Mouse (Mus musculus) neural tube, embryonic 12.5 days (tissue): ENCODE measurements around the gene 4930539E08Rik. TPM values are rescaled to one million over a fixed set of nuclear protein-coding genes. Genes with fewer than 3 reads are reported as not detected.

ENCODE experiments used
- ATAC-seq: fragments of 200-750 bp; cut with Nextera tagmentation; 2 replicates; pipeline ENCODE4 v1.8.0; 2017; ENCODE audit warnings: low read depth, mild to moderate bottlenecking, moderate TSS enrichment, moderate library complexity; ENCODE audit not compliant: low FRiP score
- H3K27ac ChIP-seq: fragments of 300-500 bp; sonication (generic); 2 replicates; pipeline ENCODE4 v1.5.1; 2016
- H3K27me3 ChIP-seq: fragments of 300-500 bp; sonication (generic); replicated peaks from 2 replicates; pipeline ENCODE4 v1.6.1; 2016; ENCODE audit warnings: mild to moderate bottlenecking
- H3K36me3 ChIP-seq: fragments of 300-500 bp; sonication (generic); 2 replicates; pipeline ENCODE4 v1.6.1; 2016; ENCODE audit warnings: mild to moderate bottlenecking
- H3K4me1 ChIP-seq: fragments of 300-500 bp; sonication (generic); 2 replicates; pipeline ENCODE4 v1.6.1; 2016
- H3K4me2 ChIP-seq: fragments of 300-500 bp; sonication (generic); replicated peaks from 2 replicates; pipeline ENCODE4 v1.6.1; 2016; ENCODE audit warnings: mild to moderate bottlenecking
- H3K4me3 ChIP-seq: fragments of 300-500 bp; sonication (generic); 2 replicates; pipeline ENCODE4 v1.5.1; 2016
- H3K9ac ChIP-seq: fragments of 300-500 bp; sonication (generic); 2 replicates; pipeline ENCODE4 v1.6.1; 2016; ENCODE audit warnings: mild to moderate bottlenecking
- H3K9me3 ChIP-seq: fragments of 300-500 bp; sonication (generic); 2 replicates; pipeline ENCODE4 v1.6.1; 2016; ENCODE audit warnings: mild to moderate bottlenecking
- WGBS: fragments of 180-500 bp; shearing (Covaris S2); methylation state at CpG from one replicate; pipeline ENCODE4 v1.1.7; 2016; 5-methylcytosine and 5-hydroxymethylcytosine counted together
- polyA plus RNA-seq: library from polyadenylated mRNA; unstranded; fragments of >200 nt; fragmentation: Nextera tagmentation; extraction: Ambion mirVana; gene quantifications from 2 replicates; pipeline ENCODE4 v1.2.1, GENCODE M21; 2016

Gene 4930539E08Rik
- polyA plus RNA-seq, 1 experiment from 2014 or later, result 0.38 TPM

DNA sequence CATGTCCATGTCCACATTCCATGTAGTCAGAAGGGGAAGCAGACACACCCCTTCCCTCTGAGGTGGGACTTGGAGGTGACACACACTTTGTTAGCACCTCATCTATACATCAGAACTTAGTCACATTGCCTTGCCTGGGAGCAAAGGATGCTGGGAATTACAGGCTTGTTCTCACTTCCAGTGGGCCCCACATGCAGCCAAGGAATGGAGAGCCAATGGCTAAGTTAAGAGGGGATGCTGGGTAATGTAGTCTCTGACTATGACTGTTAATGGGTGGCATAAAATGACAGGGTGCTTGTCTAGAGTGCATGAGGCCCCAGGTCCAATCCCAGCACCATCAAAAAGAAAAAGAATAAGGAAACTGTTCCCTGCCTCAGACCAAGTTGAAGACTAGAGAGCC lies 48.2 kb downstream of the 4930539E08Rik start:
- no peaks in the 10 kb centered on the region for H3K4me1 ChIP-seq
- H3K36me3 ChIP-seq, result no peaks in the 10 kb centered on the region
- no peak overlapping the region for H3K9ac ChIP-seq
- H3K9me3 ChIP-seq, result no peaks in the 10 kb centered on the region
- H3K27ac ChIP-seq, result no peak overlapping the region
- H3K4me3 ChIP-seq, result no peak overlapping the region
- no peak overlapping the region for H3K4me2 ChIP-seq
- H3K27me3 ChIP-seq, result no peaks in the 10 kb centered on the region
- ATAC-seq, result no peak

- Histone ChIP-seq H3K4me1 (no peaks in the 10 kb centered on the region), H3K4me3 (no peak overlapping the region), H3K27me3 (no peaks in the 10 kb centered on the region), H3K27ac (no peak overlapping the region), H3K9ac (no peak overlapping the region), H3K36me3 (no peaks in the 10 kb centered on the region), H3K9me3 (no peaks in the 10 kb centered on the region), H3K4me2 (no peak overlapping the region)
- no peak for ATAC-seq
- 83% methylated on average over 6 of the region's 6 CpGs for WGBS
These were observed 50.7 kb downstream of the 4930539E08Rik start for GRCm38 (mm10) chr17:28864464-28864863.

DNA sequence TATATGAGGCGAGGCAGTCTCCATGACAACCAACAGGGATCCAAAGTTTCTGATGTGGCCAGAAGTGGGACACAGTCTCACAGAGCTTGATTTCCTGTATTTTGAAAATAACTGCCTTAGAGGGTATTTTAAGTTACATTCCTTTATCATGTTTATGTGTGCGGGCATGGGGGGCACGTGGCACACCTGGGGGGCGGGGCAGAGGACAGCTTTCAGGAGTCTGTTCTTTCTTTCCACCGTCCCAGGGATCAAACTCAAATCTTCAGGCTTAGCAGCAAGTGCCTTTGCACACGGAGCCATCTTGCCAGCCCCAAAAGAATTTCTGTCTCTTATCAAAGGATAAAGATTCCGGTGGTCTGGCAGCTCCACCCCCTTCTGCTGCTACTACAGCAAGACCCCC lies 51.2 kb downstream of the 4930539E08Rik start:
- Histone ChIP-seq H3K9ac (no peak overlapping the region), H3K4me2 (no peak overlapping the region), H3K36me3 (no peaks in the 10 kb centered on the region), H3K4me3 (no peak overlapping the region), H3K4me1 (no peaks in the 10 kb centered on the region), H3K9me3 (no peaks in the 10 kb centered on the region), H3K27me3 (no peaks in the 10 kb centered on the region), H3K27ac (no peak overlapping the region)
- no peak for ATAC-seq
- 78% methylated on average over 7 of the region's 7 CpGs for whole genome bisulfite sequencing

GRCm38 (mm10) chr17:28858205-28858604 lies 56.9 kb downstream of the 4930539E08Rik start, which contains the start of gene Pnpla1:
Gene Pnpla1 (plus strand): TSS chr17:28858411.
- no peaks in the 10 kb centered on the region for H3K36me3 ChIP-seq
- H3K4me1 ChIP-seq, result no peaks in the 10 kb centered on the region
- no peak within 1 kb of the TSS for H3K27ac ChIP-seq
- H3K4me3 ChIP-seq, result no peak within 1 kb of the TSS
- H3K4me2 ChIP-seq, result no peak within 1 kb of the TSS
- WGBS, result 44% methylated on average over 12 of the region's 12 CpGs
- no peak for ATAC-seq
- peaks cover 10% of the 10 kb centered on the region for H3K9me3 ChIP-seq
- H3K9ac ChIP-seq, result no peak within 1 kb of the TSS
- H3K27me3 ChIP-seq, result no peaks in the 10 kb centered on the region

- peaks cover 10% of the 10 kb centered on the region for H3K9me3 ChIP-seq
- no peaks in the 10 kb centered on the region for H3K36me3 ChIP-seq
- H3K9ac ChIP-seq, result no peak overlapping the region
- no peak overlapping the region for H3K4me2 ChIP-seq
- no peak overlapping the region for H3K27ac ChIP-seq
- no peaks in the 10 kb centered on the region for H3K4me1 ChIP-seq
- 61% methylated on average over 3 of the region's 3 CpGs for WGBS
- no peaks in the 10 kb centered on the region for H3K27me3 ChIP-seq
- H3K4me3 ChIP-seq, result no peak overlapping the region
- ATAC-seq, result no peak
These were observed 59.1 kb downstream of the 4930539E08Rik start for GRCm38 (mm10) chr17:28856030-28856429.

- peaks cover 10% of the 10 kb centered on the region for H3K9me3 ChIP-seq
- WGBS, result 80% methylated on average over 9 of the region's 9 CpGs
- no peaks in the 10 kb centered on the region for H3K27me3 ChIP-seq
- ATAC-seq, result no peak
- no peaks in the 10 kb centered on the region for H3K36me3 ChIP-seq
- no peak overlapping the region for H3K9ac ChIP-seq
- H3K4me2 ChIP-seq, result no peak overlapping the region
- no peak overlapping the region for H3K4me3 ChIP-seq
- no peak overlapping the region for H3K27ac ChIP-seq
- H3K4me1 ChIP-seq, result no peaks in the 10 kb centered on the region
These were observed 59.8 kb downstream of the 4930539E08Rik start for GRCm38 (mm10) chr17:28855166-28855885.

- H3K27ac ChIP-seq, result no peak overlapping the region
- H3K27me3 ChIP-seq, result no peaks in the 10 kb centered on the region
- no peak overlapping the region for H3K9ac ChIP-seq
- H3K4me1 ChIP-seq, result no peaks in the 10 kb centered on the region
- 82% methylated on average over 7 of the region's 7 CpGs for WGBS
- H3K36me3 ChIP-seq, result no peaks in the 10 kb centered on the region
- no peak overlapping the region for H3K4me2 ChIP-seq
- peaks cover 10% of the 10 kb centered on the region for H3K9me3 ChIP-seq
- no peak for ATAC-seq
- H3K4me3 ChIP-seq, result no peak overlapping the region
These were observed 60.7 kb downstream of the 4930539E08Rik start for GRCm38 (mm10) chr17:28854377-28854776.

GRCm38 (mm10) chr17:28850511-28850910 lies 64.6 kb downstream of the 4930539E08Rik start:
- no peak overlapping the region for H3K9ac ChIP-seq

DNA sequence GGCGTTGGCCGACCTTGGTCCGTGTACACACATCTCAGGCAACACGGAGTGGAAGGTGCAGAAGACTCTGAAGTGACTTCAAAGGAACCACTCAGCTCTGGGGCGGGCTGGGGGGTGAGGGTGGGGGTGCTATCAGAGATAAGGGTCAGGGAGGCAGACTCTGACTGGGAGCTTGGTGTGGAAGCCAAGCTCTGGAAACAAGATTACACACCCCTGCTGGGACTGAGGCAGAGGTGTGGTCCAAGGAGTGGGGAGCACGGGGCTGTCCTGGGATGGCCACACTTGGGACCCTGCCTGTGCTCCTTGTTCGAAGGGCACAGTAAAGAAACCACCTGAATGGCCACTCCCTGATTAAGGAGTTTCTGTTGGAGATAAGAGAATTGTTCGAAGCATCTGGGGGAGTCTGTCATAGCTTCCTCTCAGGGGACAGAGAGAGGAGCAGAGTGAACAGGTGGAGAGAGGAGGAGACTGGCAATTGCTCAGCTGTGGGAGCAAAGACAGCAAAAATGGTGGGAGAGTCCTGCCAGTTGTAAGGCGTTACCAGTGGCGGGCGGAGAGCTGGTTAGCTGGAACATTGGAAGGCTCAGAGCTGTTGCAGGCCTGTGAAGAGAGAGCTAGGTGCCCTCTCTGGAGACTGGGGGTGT lies 68.0 kb downstream of the 4930539E08Rik start:
- no peaks in the 10 kb centered on the region for H3K27me3 ChIP-seq
- no peaks in the 10 kb centered on the region for H3K4me1 ChIP-seq
- no peak for ATAC-seq
- H3K4me2 ChIP-seq, result no peak overlapping the region
- WGBS, result 77% methylated on average over 11 of the region's 11 CpGs
- H3K36me3 ChIP-seq, result no peaks in the 10 kb centered on the region
- H3K9ac ChIP-seq, result no peak overlapping the region
- H3K9me3 ChIP-seq, result no peaks in the 10 kb centered on the region
- no peak overlapping the region for H3K27ac ChIP-seq
- H3K4me3 ChIP-seq, result no peak overlapping the region

More at GRCm38 (mm10) chr17:28850511-28850910, 64.6 kb downstream of the 4930539E08Rik start:
- H3K27me3 ChIP-seq, result no peaks in the 10 kb centered on the region
- H3K27ac ChIP-seq, result no peak overlapping the region
- H3K4me3 ChIP-seq, result no peak overlapping the region
- no peak overlapping the region for H3K4me2 ChIP-seq
- no peaks in the 10 kb centered on the region for H3K36me3 ChIP-seq
- no peak for ATAC-seq
- WGBS, result 93% methylated on average over 5 of the region's 5 CpGs
- H3K4me1 ChIP-seq, result no peaks in the 10 kb centered on the region
- no peaks in the 10 kb centered on the region for H3K9me3 ChIP-seq

Other genes starting within 250 kb of the 4930539E08Rik start
- gene Slc26a8, start 225.1 kb downstream of the 4930539E08Rik start, polyA plus RNA-seq, result 0.45 and 0.75 TPM in 2 replicates
- 40.8 and 42.7 TPM in 2 replicates for gene Mapk14, start 224.0 kb downstream of the 4930539E08Rik start, polyA plus RNA-seq
- gene AC170998.1, start 189.2 kb downstream of the 4930539E08Rik start, polyA plus RNA-seq, result 2.6 and 3.3 TPM in 2 replicates
- 1.5 and 1.9 TPM in 2 replicates for gene Mapk13, start 146.0 kb downstream of the 4930539E08Rik start, polyA plus RNA-seq
- gene Brpf3, start 114.2 kb downstream of the 4930539E08Rik start, polyA plus RNA-seq, result 10.9 and 12.1 TPM in 2 replicates
- gene Pnpla1, start 56.9 kb downstream of the 4930539E08Rik start, polyA plus RNA-seq, result not detected in 2 replicates
- not detected in 2 replicates for gene Pxt1, start 28.5 kb upstream of the 4930539E08Rik start, polyA plus RNA-seq
- 115 and 117 TPM in 2 replicates for gene Kctd20, start 36.6 kb upstream of the 4930539E08Rik start, polyA plus RNA-seq
- gene Stk38, start 92.7 kb upstream of the 4930539E08Rik start, polyA plus RNA-seq, result 148 and 157 TPM in 2 replicates
- 642 and 679 TPM in 2 replicates for gene Srsf3, start 117.3 kb upstream of the 4930539E08Rik start, polyA plus RNA-seq
- 34.8 and 41.6 TPM in 2 replicates for gene Cdkn1a, start 175.7 kb upstream of the 4930539E08Rik start, polyA plus RNA-seq
- 0.30 and 0.42 TPM in 2 replicates for gene Rab44, start 198.8 kb upstream of the 4930539E08Rik start, polyA plus RNA-seq